Mouse (Mus musculus) liver, embryonic 16.5 days (tissue): ENCODE data around the gene Rbms3. TPM values are rescaled to one million over a fixed set of nuclear protein-coding genes. Genes with fewer than 3 reads are reported as not detected.

ENCODE experiments used
- ATAC-seq: fragments of 200-750 bp; cut with Nextera tagmentation; 2 replicates; pipeline ENCODE4 v1.8.0; 2017; ENCODE audit warnings: low read depth, mild to moderate bottlenecking, moderate number of reproducible peaks, moderate library complexity
- H3K27ac ChIP-seq: fragments of 300-500 bp; sonication (generic); 2 replicates; pipeline ENCODE4 v1.5.1; 2014; ENCODE audit warnings: mild to moderate bottlenecking, low read length
- H3K27me3 ChIP-seq: fragments of 300-500 bp; sonication (generic); 2 replicates; pipeline ENCODE4 v1.6.1; 2014; ENCODE audit warnings: low read depth, low read length, mixed read lengths; ENCODE audit not compliant: control insufficient read depth, insufficient read depth
- H3K36me3 ChIP-seq: fragments of 300-500 bp; sonication (generic); 2 replicates; pipeline ENCODE4 v1.6.1; 2014; ENCODE audit warnings: mild to moderate bottlenecking; ENCODE audit not compliant: control insufficient read depth, insufficient read depth
- H3K4me1 ChIP-seq: fragments of 300-500 bp; sonication (generic); 2 replicates; pipeline ENCODE4 v1.6.1; 2014; ENCODE audit warnings: low read depth, low read length, mixed read lengths; ENCODE audit not compliant: control insufficient read depth
- H3K4me2 ChIP-seq: fragments of 300-500 bp; sonication (generic); 2 replicates; pipeline ENCODE4 v1.6.1; 2014; ENCODE audit warnings: low read depth, low read length, mixed read lengths
- H3K4me3 ChIP-seq: fragments of 300-500 bp; sonication (generic); 2 replicates; pipeline ENCODE4 v1.5.1; 2014; ENCODE audit warnings: low read depth, mild to moderate bottlenecking, low read length
- H3K9ac ChIP-seq: fragments of 300-500 bp; sonication (generic); 2 replicates; pipeline ENCODE4 v1.6.1; 2014; ENCODE audit warnings: low read depth, low read length
- H3K9me3 ChIP-seq: fragments of 300-500 bp; sonication (generic); replicated peaks from 2 replicates; pipeline ENCODE4 v1.6.1; 2016; ENCODE audit warnings: low read length; ENCODE audit not compliant: control insufficient read depth
- WGBS: fragments of 180-500 bp; shearing (Covaris S2); extraction: QIAGEN DNeasy Blood & Tissue Kit; methylation state at CpG from one replicate; pipeline ENCODE4 v1.1.7; 2014; ENCODE audit not compliant: insufficient replicate concordance; 5-methylcytosine and 5-hydroxymethylcytosine counted together
- polyA plus RNA-seq: library from polyadenylated mRNA; unstranded; fragments of >200 nt; fragmentation: Nextera tagmentation; extraction: Ambion mirVana; gene quantifications from 2 replicates; pipeline ENCODE4 v1.2.1, GENCODE M21; 2015

Gene Rbms3
- polyA plus RNA-seq, 1 experiment from 2014 or later: 3.5 TPM

- Histone ChIP-seq H3K36me3 (no peaks in the 10 kb centered on the region), H3K4me1 (no peaks in the 10 kb centered on the region), H3K9ac (no peak overlapping the region), H3K27me3 (no peaks in the 10 kb centered on the region), H3K27ac (no peak overlapping the region), H3K4me2 (no peak overlapping the region), H3K9me3 (no peaks in the 10 kb centered on the region), H3K4me3 (no peak overlapping the region)
- whole genome bisulfite sequencing: 55% methylated on average over 4 of the region's 4 CpGs
- no peak for ATAC-seq
These were observed 451.3 kb downstream of the Rbms3 start for GRCm38 (mm10) chr9:117178366-117178765.

GRCm38 (mm10) chr9:117172526-117172925 is 457.2 kb downstream of the Rbms3 start:
- ATAC-seq: no peak
- no peak overlapping the region for H3K4me3 ChIP-seq
- no peaks in the 10 kb centered on the region for H3K36me3 ChIP-seq
- H3K9me3 ChIP-seq: no peaks in the 10 kb centered on the region
- H3K27me3 ChIP-seq: no peaks in the 10 kb centered on the region
- WGBS: 63% methylated on average over 7 of the region's 7 CpGs
- no peak overlapping the region for H3K4me2 ChIP-seq
- H3K9ac ChIP-seq: no peak overlapping the region
- no peak overlapping the region for H3K27ac ChIP-seq
- no peaks in the 10 kb centered on the region for H3K4me1 ChIP-seq

- 67% methylated on average over 5 of the region's 5 CpGs for WGBS
- no peak overlapping the region for H3K27ac ChIP-seq
- ATAC-seq: no peak
- H3K36me3 ChIP-seq: no peaks in the 10 kb centered on the region
- no peak overlapping the region for H3K9ac ChIP-seq
- no peak overlapping the region for H3K4me2 ChIP-seq
- no peak overlapping the region for H3K4me3 ChIP-seq
- H3K9me3 ChIP-seq: no peaks in the 10 kb centered on the region
- H3K27me3 ChIP-seq: no peaks in the 10 kb centered on the region
- no peaks in the 10 kb centered on the region for H3K4me1 ChIP-seq
These were observed 460.5 kb downstream of the Rbms3 start for GRCm38 (mm10) chr9:117169196-117169595.

DNA sequence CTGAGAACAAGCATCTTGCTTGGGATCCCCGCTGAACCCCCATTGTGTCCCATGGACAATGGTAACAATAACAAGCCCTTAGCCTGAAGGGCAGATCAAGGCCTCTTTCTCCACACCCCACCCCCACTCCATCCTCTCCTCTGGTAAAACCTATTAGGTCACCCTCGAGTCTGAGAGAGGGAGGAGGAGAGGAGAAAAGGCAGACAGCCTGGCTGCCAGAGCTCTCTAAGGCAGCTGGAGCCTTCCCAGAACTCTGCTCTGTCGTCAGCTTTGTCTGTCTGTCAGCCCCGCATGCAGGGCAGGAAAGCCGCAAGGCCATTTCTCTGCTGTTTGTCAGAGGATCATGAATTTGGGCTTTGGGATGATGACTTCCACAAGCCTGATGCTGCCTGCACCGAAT is 466.6 kb downstream of the Rbms3 start:
- no peak for ATAC-seq
- no peaks in the 10 kb centered on the region for H3K36me3 ChIP-seq
- H3K27me3 ChIP-seq: no peaks in the 10 kb centered on the region
- H3K4me1 ChIP-seq: no peaks in the 10 kb centered on the region
- H3K9ac ChIP-seq: no peak overlapping the region
- H3K4me3 ChIP-seq: no peak overlapping the region
- H3K27ac ChIP-seq: no peak overlapping the region
- WGBS: 40% methylated on average over 6 of the region's 6 CpGs
- H3K9me3 ChIP-seq: no peaks in the 10 kb centered on the region
- H3K4me2 ChIP-seq: no peak overlapping the region

GRCm38 (mm10) chr9:117161150-117161549 is 468.6 kb downstream of the Rbms3 start:
- Histone ChIP-seq H3K4me2 (no peak overlapping the region), H3K9ac (no peak overlapping the region), H3K27ac (no peak overlapping the region), H3K36me3 (no peaks in the 10 kb centered on the region), H3K4me3 (no peak overlapping the region), H3K27me3 (no peaks in the 10 kb centered on the region), H3K4me1 (no peaks in the 10 kb centered on the region), H3K9me3 (no peaks in the 10 kb centered on the region)
- no peak for ATAC-seq
- 57% methylated on average over 6 of the region's 6 CpGs for WGBS

GRCm38 (mm10) chr9:117156330-117156905 is 473.3 kb downstream of the Rbms3 start:
- H3K4me2 ChIP-seq: no peak overlapping the region
- H3K4me3 ChIP-seq: no peak overlapping the region
- H3K9me3 ChIP-seq: no peaks in the 10 kb centered on the region
- H3K9ac ChIP-seq: no peak overlapping the region
- 62% methylated on average over 9 of the region's 9 CpGs for WGBS
- no peaks in the 10 kb centered on the region for H3K4me1 ChIP-seq
- no peaks in the 10 kb centered on the region for H3K27me3 ChIP-seq
- H3K36me3 ChIP-seq: no peaks in the 10 kb centered on the region
- ATAC-seq: no peak
- H3K27ac ChIP-seq: no peak overlapping the region

- WGBS: 74% methylated on average over 4 of the region's 4 CpGs
- Histone ChIP-seq H3K27ac (no peak overlapping the region), H3K36me3 (no peaks in the 10 kb centered on the region), H3K9ac (no peak overlapping the region), H3K4me3 (no peak overlapping the region), H3K4me1 (no peaks in the 10 kb centered on the region), H3K4me2 (no peak overlapping the region), H3K9me3 (no peaks in the 10 kb centered on the region), H3K27me3 (no peaks in the 10 kb centered on the region)
- ATAC-seq: no peak
These were observed 475.1 kb downstream of the Rbms3 start for GRCm38 (mm10) chr9:117154590-117154989.

- Histone ChIP-seq H3K4me2 (no peak overlapping the region), H3K27ac (no peak overlapping the region)
- ATAC-seq: no peak
These were observed 475.9 kb downstream of the Rbms3 start for GRCm38 (mm10) chr9:117153686-117154274.

GRCm38 (mm10) chr9:117151951-117152350 is 477.8 kb downstream of the Rbms3 start:
- H3K4me3 ChIP-seq: no peak overlapping the region
- no peak overlapping the region for H3K4me2 ChIP-seq
- no peaks in the 10 kb centered on the region for H3K27me3 ChIP-seq
- no peak overlapping the region for H3K9ac ChIP-seq
- H3K27ac ChIP-seq: no peak overlapping the region
- ATAC-seq: no peak
- no peaks in the 10 kb centered on the region for H3K36me3 ChIP-seq
- H3K9me3 ChIP-seq: no peaks in the 10 kb centered on the region
- H3K4me1 ChIP-seq: no peaks in the 10 kb centered on the region
- WGBS: 57% methylated on average over 3 of the region's 3 CpGs

More at GRCm38 (mm10) chr9:117153686-117154274, 475.9 kb downstream of the Rbms3 start:
- WGBS: 52% methylated on average over 20 of the region's 20 CpGs
- no peak overlapping the region for H3K4me3 ChIP-seq
- no peak overlapping the region for H3K9ac ChIP-seq
- no peaks in the 10 kb centered on the region for H3K9me3 ChIP-seq
- no peaks in the 10 kb centered on the region for H3K4me1 ChIP-seq
- H3K27me3 ChIP-seq: no peaks in the 10 kb centered on the region
- no peaks in the 10 kb centered on the region for H3K36me3 ChIP-seq
